Mouse (Mus musculus): ENCODE data around the gene Gsn. TPM values are rescaled to one million over a fixed set of nuclear protein-coding genes. Genes with fewer than 3 reads are reported as not detected.
A peak's percentile ranks its signal among the peaks of the same experiment; 100 is the strongest.

The Gsn gene
- polyA plus RNA-seq, 1 experiment from 2014 or later: 327 TPM

DNA sequence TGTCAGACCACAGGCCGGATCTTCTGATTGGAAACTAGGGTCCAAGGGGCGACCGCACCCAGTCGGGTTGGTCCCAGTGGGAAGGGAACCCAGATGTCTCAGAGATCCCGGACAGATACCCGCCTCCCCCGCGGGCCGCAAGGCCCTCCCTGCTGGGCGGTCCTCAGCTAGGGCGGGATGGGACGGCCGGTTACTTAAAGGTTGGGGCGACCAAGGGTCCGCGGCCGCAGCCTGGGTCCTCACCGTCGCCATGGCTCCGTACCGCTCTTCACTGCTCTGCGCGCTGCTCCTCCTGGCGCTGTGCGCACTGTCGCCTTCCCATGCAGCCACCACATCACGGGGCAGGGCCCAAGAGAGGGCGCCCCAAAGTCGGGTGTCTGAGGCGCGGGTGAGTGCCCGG lies 26.0 kb downstream of the Gsn start:
- Histone ChIP-seq H3K27me3 (no peaks in the 10 kb centered on the region), H3K4me2 (replicated peaks) (peak overlapping the region; percentile 74), H3K4me1 (peaks cover 46% of the 10 kb centered on the region), H3K9me3 (replicated peaks) (no peaks in the 10 kb centered on the region), H3K27ac (replicated peaks) (no peak overlapping the region), H3K9ac (peak overlapping the region; percentile 21), H3K36me3 (peaks cover 20% of the 10 kb centered on the region), H3K4me3 (replicated peaks) (peak overlapping the region; percentile 42)
- WGBS: 3% methylated on average over 31 of the region's 32 CpGs
- peak; percentile 44 for ATAC-seq (ENCODE audit: insufficient number of reproducible peaks, low FRiP score, low TSS enrichment, low read depth)

DNA sequence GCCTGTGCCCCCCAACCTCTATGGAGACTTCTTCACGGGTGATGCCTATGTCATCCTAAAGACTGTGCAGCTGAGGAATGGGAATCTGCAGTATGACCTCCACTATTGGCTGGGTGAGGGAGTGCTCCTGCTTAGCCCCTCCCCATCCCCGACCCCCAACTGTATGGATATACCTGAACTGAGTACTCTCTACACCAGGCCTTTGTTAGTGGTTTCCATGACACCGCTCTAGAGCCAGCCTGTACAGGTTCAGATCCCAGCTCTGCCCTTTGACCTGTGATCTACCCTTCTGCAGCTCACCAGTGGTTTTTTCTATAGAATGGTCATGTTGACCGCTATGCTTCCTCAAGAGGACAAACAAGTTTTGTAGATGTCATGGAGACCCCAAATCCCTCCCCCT lies 27.8 kb downstream of the Gsn start:
- ATAC-seq (ENCODE audit: insufficient number of reproducible peaks, low FRiP score, low TSS enrichment, low read depth): no peak

DNA sequence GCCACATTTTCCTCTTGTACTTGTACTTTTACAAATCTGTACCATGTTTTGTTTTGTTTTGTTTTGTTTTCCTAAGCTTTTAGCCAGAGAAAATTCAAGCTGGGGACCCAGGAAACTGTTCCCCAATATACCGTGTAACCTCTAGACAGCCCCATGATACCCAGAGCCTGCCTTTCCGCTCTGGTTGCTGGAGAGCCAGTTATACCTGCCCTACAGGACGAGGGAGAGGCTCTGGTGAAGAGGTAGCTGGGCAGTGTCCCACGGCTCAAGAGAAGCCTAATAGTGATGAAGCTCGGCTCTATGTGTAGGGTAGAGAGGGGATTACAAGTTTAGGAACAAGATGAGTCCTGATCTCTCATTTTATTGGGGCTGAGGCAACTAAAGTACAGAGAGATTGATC lies 29.0 kb downstream of the Gsn start:
- no peaks in the 10 kb centered on the region for H3K27me3 ChIP-seq
- no peak for ATAC-seq (ENCODE audit: insufficient number of reproducible peaks, low FRiP score, low TSS enrichment, low read depth)
- 65% methylated on average over 5 of the region's 5 CpGs for WGBS

More for the DNA sequence above, 27.8 kb downstream of the Gsn start:
- peaks cover 31% of the 10 kb centered on the region for H3K4me1 ChIP-seq
- H3K36me3 ChIP-seq: peaks cover 22% of the 10 kb centered on the region
- WGBS: 83% methylated on average over 4 of the region's 4 CpGs
- H3K4me2 ChIP-seq (replicated peaks): no peak overlapping the region
- no peaks in the 10 kb centered on the region for H3K27me3 ChIP-seq
- no peak overlapping the region for H3K4me3 ChIP-seq (replicated peaks)
- H3K9ac ChIP-seq: no peak overlapping the region
- no peaks in the 10 kb centered on the region for H3K9me3 ChIP-seq (replicated peaks)
- H3K27ac ChIP-seq (replicated peaks): no peak overlapping the region

DNA sequence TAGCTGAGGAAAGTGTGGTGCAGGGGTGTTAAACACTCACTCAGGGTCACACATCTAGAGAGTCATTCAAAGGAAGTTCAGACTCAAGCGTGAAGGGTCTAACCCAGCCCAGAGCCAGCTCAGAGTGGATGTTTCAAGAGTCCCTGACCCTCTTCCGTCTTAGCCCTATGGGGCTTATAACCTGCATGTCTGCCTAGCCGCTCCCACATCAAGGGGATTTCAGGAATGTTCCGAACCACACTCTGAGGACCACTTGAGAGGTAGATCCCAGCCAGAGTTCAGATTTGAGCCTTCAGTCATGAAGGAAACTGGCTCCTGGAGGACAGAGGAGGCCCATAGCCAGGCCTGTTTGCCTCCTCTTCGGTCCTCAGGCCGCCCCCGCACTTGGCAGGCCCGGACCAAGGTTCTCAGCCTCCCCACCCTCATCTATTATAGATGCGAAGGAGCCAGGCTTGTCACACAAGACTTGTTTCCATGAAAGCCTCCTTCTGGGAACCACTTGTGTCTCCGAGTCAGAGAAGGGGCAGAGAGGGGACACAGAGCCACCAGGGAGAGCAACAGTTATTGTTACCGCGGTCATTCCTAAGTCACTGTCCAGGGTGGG lies 30.9 kb downstream of the Gsn start:
- H3K4me1 ChIP-seq: peaks cover 20% of the 10 kb centered on the region
- no peak overlapping the region for H3K27ac ChIP-seq (replicated peaks)
- H3K9me3 ChIP-seq (replicated peaks): no peaks in the 10 kb centered on the region
- ATAC-seq (ENCODE audit: insufficient number of reproducible peaks, low FRiP score, low TSS enrichment, low read depth): no peak
- WGBS: 83% methylated on average over 12 of the region's 12 CpGs
- H3K36me3 ChIP-seq: peaks cover 44% of the 10 kb centered on the region
- no peak overlapping the region for H3K4me3 ChIP-seq (replicated peaks)
- no peak overlapping the region for H3K9ac ChIP-seq
- no peaks in the 10 kb centered on the region for H3K27me3 ChIP-seq
- H3K4me2 ChIP-seq (replicated peaks): no peak overlapping the region

More for the DNA sequence above, 29.0 kb downstream of the Gsn start:
- Histone ChIP-seq H3K4me1 (peaks cover 27% of the 10 kb centered on the region), H3K9me3 (replicated peaks) (no peaks in the 10 kb centered on the region), H3K4me2 (replicated peaks) (no peak overlapping the region), H3K9ac (no peak overlapping the region), H3K27ac (replicated peaks) (0 out of 2 replicates have a peak overlapping the region, but pooled peaks have one; percentile 11), H3K36me3 (peaks cover 27% of the 10 kb centered on the region), H3K4me3 (replicated peaks) (no peak overlapping the region)

DNA sequence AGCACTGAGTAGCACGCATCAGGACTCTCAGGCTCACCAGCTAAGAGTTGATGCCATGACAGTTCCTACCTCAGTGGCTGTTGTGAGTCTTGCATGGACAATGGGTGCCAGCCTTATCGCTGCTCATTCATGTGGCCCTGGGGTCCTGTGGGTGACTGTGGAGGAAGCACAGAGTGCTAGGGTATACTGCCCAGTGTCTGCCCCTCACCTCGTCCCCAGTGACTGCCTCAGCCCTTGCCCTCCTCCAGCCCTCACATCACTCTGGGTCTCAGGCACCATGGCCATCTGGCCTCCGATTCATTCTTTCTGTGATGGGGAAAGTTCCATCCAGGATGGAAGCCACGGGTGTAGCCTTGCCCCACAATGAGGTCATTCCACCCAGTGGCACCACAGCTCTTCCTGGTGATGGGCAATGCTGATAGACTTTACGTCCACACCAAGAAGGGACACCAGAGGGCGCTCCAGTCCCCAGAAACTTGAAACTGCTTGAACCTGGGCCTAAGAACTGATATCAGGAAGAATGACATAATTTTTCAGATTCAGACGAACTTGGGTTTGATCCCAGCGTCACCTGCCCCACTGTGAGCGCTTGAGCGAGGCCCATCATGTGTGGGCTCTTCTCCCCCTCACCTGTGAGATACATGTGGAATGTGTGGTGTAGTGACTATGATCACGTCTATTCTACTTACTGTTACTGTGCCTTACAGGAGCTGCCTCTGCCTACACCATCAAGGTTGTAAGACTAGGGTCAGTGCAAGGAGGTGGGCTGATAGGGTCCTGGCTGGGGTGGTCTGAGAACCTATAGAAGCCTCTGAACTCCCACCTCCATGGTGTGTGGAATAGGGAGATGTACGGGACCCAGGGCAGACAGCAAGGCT lies 32.8 kb downstream of the Gsn start:
- WGBS: 44% methylated on average over 13 of the region's 13 CpGs
- Histone ChIP-seq H3K4me1 (peaks cover 4% of the 10 kb centered on the region; the same call in 1 of the 2 replicates), H3K27me3 (no peaks in the 10 kb centered on the region), H3K4me3 (replicated peaks) (no peak overlapping the region), H3K27ac (replicated peaks) (no peak overlapping the region), H3K9me3 (replicated peaks) (no peaks in the 10 kb centered on the region), H3K36me3 (peaks cover 62% of the 10 kb centered on the region), H3K4me2 (replicated peaks) (no peak overlapping the region), H3K9ac (no peak overlapping the region)
- no peak for ATAC-seq (ENCODE audit: insufficient number of reproducible peaks, low FRiP score, low TSS enrichment, low read depth)

DNA sequence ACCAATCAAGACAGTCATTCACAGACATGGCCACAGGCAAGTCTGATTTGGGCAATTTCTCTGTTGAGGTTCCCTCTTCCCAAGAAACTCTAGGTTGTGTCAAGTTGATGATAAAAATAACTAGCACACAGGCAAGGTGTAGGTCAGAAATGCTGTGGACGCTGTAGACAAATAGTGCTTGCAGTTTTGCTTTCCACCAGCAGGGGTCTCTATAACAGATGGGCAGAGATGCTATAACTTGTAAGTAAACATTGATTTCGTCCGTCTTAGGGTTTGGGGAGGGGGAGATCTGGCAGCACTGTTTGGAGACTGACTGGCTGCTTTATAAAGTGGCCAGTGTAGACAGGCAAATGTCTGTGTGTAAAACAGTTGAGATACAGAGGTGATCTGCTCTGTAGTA lies 35.7 kb downstream of the Gsn start:
- Histone ChIP-seq H3K36me3 (peaks cover 72% of the 10 kb centered on the region), H3K4me3 (replicated peaks) (no peak overlapping the region), H3K4me2 (replicated peaks) (no peak overlapping the region), H3K27me3 (no peaks in the 10 kb centered on the region), H3K4me1 (peaks cover 4% of the 10 kb centered on the region; the same call in 1 of the 2 replicates), H3K27ac (replicated peaks) (no peak overlapping the region), H3K9me3 (replicated peaks) (no peaks in the 10 kb centered on the region), H3K9ac (no peak overlapping the region)
- no peak for ATAC-seq (ENCODE audit: insufficient number of reproducible peaks, low FRiP score, low TSS enrichment, low read depth)
- WGBS: 17% methylated on average over 3 of the region's 3 CpGs

DNA sequence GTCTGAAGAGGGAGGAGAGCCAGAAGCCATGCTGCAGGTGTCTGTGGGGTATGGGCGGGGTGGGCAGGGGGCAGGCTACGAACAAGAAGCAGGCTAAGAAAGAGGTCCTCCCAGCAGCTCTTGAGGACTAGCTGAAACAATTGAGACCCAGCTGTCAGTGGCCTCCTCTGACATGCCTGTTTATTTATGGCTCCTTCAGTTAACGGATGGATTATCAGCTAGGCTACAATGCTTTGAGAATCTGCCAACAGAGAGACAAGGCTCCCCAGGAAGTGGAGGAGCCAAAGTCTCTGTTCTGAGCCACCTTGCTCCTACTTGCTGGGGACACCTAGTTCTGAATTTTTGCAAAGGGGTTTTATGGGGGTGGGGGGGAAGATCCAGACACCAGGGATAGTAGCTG lies 36.5 kb downstream of the Gsn start:
- 80% methylated on average over 3 of the region's 3 CpGs for WGBS
- Histone ChIP-seq H3K4me2 (replicated peaks) (no peak overlapping the region), H3K27me3 (no peaks in the 10 kb centered on the region), H3K9ac (no peak overlapping the region), H3K36me3 (peaks cover 73% of the 10 kb centered on the region), H3K27ac (replicated peaks) (no peak overlapping the region), H3K9me3 (replicated peaks) (no peaks in the 10 kb centered on the region), H3K4me1 (no peaks in the 10 kb centered on the region), H3K4me3 (replicated peaks) (no peak overlapping the region)
- ATAC-seq (ENCODE audit: insufficient number of reproducible peaks, low FRiP score, low TSS enrichment, low read depth): no peak

DNA sequence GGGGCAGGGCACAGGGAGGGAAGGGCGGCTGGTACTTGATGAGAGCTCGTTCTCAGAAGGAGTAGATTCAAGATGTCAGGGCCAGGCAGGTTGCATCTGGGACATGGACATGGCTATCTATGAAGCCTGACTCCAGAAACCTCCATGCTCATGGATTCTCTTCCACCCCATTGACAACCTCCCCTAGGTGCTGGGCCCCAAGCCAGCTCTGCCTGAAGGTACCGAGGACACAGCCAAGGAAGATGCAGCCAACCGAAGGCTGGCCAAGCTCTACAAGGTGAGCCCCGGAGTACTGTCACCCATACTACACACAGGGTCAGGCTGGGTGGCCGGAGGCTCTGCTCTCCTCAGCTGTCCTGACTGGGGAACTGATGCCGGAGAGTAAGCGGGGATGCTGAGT lies 37.1 kb downstream of the Gsn start:
- ATAC-seq (ENCODE audit: insufficient number of reproducible peaks, low FRiP score, low TSS enrichment, low read depth): no peak
- WGBS: 91% methylated on average over 8 of the region's 8 CpGs
- no peaks in the 10 kb centered on the region for H3K9me3 ChIP-seq (replicated peaks)
- H3K27ac ChIP-seq (replicated peaks): no peak overlapping the region
- H3K9ac ChIP-seq: no peak overlapping the region
- no peak overlapping the region for H3K4me3 ChIP-seq (replicated peaks)
- no peak overlapping the region for H3K4me2 ChIP-seq (replicated peaks)
- peaks cover 73% of the 10 kb centered on the region for H3K36me3 ChIP-seq
- no peaks in the 10 kb centered on the region for H3K27me3 ChIP-seq
- no peaks in the 10 kb centered on the region for H3K4me1 ChIP-seq

DNA sequence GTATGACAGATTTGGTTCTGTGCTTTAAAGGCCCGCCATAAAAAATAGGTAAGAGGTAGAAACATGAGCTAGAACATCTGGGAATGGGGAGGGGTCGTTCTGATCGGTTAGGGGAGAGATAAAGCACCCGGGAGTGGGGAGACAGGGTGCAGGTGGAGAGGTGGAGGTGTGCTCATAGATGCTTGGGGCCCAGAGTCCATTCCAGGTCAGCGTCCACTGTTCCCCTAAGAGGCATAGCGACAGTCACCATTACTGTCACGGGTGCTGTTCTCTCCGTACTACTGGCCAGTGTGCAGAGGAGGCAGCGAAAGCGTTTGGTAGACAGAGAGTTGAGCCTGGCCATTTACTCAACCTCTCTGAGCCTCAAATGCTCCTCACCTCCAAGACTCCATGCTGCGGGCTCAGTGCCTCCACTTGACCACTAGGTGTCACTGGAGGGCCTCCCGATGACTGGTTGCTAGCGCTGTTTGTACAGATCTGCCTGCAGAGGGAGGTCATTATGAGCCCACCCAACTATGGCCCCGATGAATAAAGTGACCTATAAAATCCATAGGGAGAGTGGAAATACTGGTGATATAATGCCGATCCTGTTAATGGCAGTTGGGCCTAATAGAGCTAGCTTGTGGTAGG lies 41.6 kb downstream of the Gsn start:
- Histone ChIP-seq H3K9me3 (replicated peaks) (no peaks in the 10 kb centered on the region), H3K9ac (no peak overlapping the region), H3K4me3 (replicated peaks) (no peak overlapping the region), H3K27ac (replicated peaks) (no peak overlapping the region), H3K4me1 (no peaks in the 10 kb centered on the region), H3K4me2 (replicated peaks) (no peak overlapping the region), H3K27me3 (no peaks in the 10 kb centered on the region), H3K36me3 (peaks cover 73% of the 10 kb centered on the region)
- ATAC-seq (ENCODE audit: insufficient number of reproducible peaks, low FRiP score, low TSS enrichment, low read depth): peak; percentile 58; the same call in 1 of the 2 replicates
- 27% methylated on average over 15 of the region's 15 CpGs for WGBS

DNA sequence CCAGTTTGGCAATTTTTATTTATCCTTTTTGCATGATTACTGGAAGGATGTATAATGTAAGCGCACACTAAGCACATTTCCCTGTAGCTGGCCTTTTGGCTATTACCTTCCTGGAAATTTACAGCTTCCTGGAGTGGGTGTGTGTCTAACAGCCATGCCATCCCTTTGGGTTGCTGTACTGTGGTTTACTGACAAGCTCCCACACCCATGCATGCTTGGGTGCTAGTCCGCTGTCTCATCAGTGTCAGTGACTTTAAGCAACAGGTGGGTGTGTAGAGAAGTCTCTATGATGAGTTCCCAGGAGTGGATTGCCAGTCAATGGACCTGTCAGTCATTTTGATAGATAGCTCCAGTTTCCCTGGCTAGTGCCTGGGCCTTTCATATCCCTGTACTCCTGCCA lies 43.3 kb downstream of the Gsn start:
- H3K9me3 ChIP-seq (replicated peaks): no peaks in the 10 kb centered on the region
- no peak overlapping the region for H3K27ac ChIP-seq (replicated peaks)
- ATAC-seq (ENCODE audit: insufficient number of reproducible peaks, low FRiP score, low TSS enrichment, low read depth): no peak
- H3K4me2 ChIP-seq (replicated peaks): no peak overlapping the region
- peaks cover 71% of the 10 kb centered on the region for H3K36me3 ChIP-seq
- H3K27me3 ChIP-seq: no peaks in the 10 kb centered on the region
- 87% methylated on average over 2 of the region's 2 CpGs for WGBS
- no peak overlapping the region for H3K4me3 ChIP-seq (replicated peaks)
- H3K9ac ChIP-seq: no peak overlapping the region
- H3K4me1 ChIP-seq: no peaks in the 10 kb centered on the region

DNA sequence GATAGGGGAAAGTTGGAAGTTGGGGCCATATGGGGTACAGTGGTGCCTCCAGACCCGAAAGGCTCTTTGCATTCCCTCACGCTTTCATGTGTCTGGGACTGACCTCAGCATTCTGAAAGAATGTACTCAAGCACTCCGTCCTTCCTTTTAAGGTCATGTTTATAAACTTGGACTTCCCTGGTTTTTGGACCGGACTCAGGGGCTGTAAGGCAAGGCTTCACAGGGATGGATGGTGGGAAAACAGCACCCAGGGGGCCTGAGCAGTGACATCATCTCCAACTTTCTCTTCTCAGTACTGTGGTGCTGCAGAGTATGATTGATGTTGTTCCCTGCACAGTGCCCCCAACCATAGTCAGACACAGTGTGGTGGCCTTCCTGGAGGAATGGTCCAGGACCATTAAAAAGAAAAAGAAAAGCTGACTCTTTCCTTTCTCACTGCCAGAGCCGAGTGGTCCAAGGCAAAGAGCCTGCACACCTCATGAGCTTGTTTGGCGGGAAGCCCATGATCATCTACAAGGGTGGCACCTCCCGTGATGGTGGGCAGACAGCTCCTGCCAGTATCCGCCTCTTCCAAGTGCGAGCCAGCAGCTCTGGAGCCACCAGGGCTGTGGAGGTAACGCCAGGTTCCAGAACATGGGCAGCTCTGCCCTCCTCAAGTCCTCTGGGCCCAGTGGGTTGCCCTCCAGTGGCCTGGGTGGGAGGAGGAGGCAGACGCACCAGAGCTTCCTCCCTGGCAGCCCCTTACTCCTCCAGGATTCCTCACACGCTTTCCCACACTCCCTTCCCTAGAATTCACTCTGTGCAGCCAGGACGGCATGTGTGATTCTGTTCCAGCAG lies 46.1 kb downstream of the Gsn start:
- Histone ChIP-seq H3K36me3 (peaks cover 70% of the 10 kb centered on the region), H3K27me3 (no peaks in the 10 kb centered on the region), H3K4me2 (replicated peaks) (no peak overlapping the region), H3K9me3 (replicated peaks) (no peaks in the 10 kb centered on the region), H3K27ac (replicated peaks) (no peak overlapping the region), H3K9ac (no peak overlapping the region), H3K4me1 (no peaks in the 10 kb centered on the region), H3K4me3 (replicated peaks) (no peak overlapping the region)
- WGBS: 83% methylated on average over 13 of the region's 13 CpGs
- no peak for ATAC-seq (ENCODE audit: insufficient number of reproducible peaks, low FRiP score, low TSS enrichment, low read depth)
